Mouse (Mus musculus) kidney, embryonic 15.5 days (tissue): ENCODE results near the gene Tspyl3. TPM values are rescaled to one million over a fixed set of nuclear protein-coding genes. Genes with fewer than 3 reads are reported as not detected.
"Not testable (repeated sequence)": the region's sequence is repeated elsewhere in the genome, so short reads cannot be mapped to it uniquely, and the experiment has no call there.

Experiments
- ATAC-seq: fragments of 200-750 bp; cut with Nextera tagmentation; replicated peaks from 2 replicates; pipeline ENCODE4 v1.8.0; 2017; ENCODE audit warnings: moderate TSS enrichment; ENCODE audit not compliant: low FRiP score
- H3K27ac ChIP-seq: fragments of 300-500 bp; sonication (generic); 2 replicates; pipeline ENCODE4 v1.5.1; 2015; ENCODE audit warnings: mild to moderate bottlenecking, inconsistent platforms
- H3K27me3 ChIP-seq: fragments of 300-500 bp; sonication (generic); 2 replicates; pipeline ENCODE4 v1.6.1; 2015; ENCODE audit warnings: inconsistent platforms
- H3K36me3 ChIP-seq: fragments of 300-500 bp; sonication (generic); 2 replicates; pipeline ENCODE4 v1.6.1; 2015; ENCODE audit warnings: inconsistent platforms
- H3K4me1 ChIP-seq: fragments of 300-500 bp; sonication (generic); 2 replicates; pipeline ENCODE4 v1.6.1; 2015; ENCODE audit warnings: inconsistent platforms
- H3K4me2 ChIP-seq: fragments of 300-500 bp; sonication (generic); 2 replicates; pipeline ENCODE4 v1.6.1; 2015; ENCODE audit warnings: moderate library complexity, mild to moderate bottlenecking, inconsistent platforms
- H3K4me3 ChIP-seq: fragments of 300-500 bp; sonication (generic); replicated peaks from 2 replicates; pipeline ENCODE4 v1.5.1; 2015; ENCODE audit warnings: mild to moderate bottlenecking, inconsistent platforms
- H3K9ac ChIP-seq: fragments of 300-500 bp; sonication (generic); 2 replicates; pipeline ENCODE4 v1.6.1; 2015; ENCODE audit warnings: mild to moderate bottlenecking, inconsistent platforms
- H3K9me3 ChIP-seq: fragments of 300-500 bp; sonication (generic); replicated peaks from 2 replicates; pipeline ENCODE4 v1.6.1; 2016; ENCODE audit warnings: inconsistent platforms
- WGBS: fragments of 180-500 bp; shearing (Covaris S2); methylation state at CpG from one replicate; pipeline ENCODE4 v1.1.7; 2015; ENCODE audit warnings: mixed read lengths; 5-methylcytosine and 5-hydroxymethylcytosine counted together
- polyA plus RNA-seq: library from polyadenylated mRNA; unstranded; fragments of >200 nt; fragmentation: Nextera tagmentation; extraction: Ambion mirVana; gene quantifications from 2 replicates; pipeline ENCODE4 v1.2.1, GENCODE M21; 2015

Tspyl3 gene
- polyA plus RNA-seq, result 10.3 and 12.2 TPM in 2 replicates

DNA sequence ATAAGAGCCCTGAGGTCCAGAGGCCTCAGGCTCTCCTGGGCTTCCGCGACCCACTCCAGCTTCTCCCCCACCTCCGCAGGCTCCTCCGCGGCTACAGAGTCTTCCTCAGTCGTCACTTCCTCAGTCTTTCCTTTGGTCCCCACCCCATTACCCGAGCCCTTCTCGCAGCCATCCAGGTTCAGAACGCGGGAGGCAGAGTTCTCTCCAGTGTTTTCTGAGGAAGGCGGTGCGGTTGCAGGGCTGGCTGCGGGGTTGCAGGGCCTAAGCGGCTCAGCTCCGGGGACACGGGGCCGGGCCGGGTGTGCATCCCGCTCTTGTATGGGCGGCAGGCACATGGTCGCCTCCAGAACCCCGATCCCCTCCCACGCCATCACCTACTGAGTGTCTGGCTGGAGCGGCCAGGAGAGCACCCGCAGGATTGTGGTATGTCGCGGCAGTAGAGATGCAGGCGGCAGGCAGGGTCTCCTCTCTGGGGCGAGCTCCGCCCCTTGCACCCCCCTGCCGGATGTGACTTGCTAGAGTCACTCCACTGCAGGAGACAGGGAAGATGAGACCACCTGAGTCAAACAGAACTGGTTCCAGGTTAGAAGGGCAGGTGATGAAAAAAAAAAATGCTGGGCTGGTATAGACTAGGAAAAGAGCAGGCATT lies at the start of gene Tspyl3:
TSS of gene Tspyl3 (minus strand) at position 496 of the 649 bp plus-strand sequence.
- H3K9ac ChIP-seq, result peak within 1 kb of the TSS; percentile 73
- no peaks in the 10 kb centered on the region for H3K27me3 ChIP-seq
- peak; percentile 58 for ATAC-seq
- peak within 1 kb of the TSS; percentile 87 for H3K4me2 ChIP-seq
- H3K4me3 ChIP-seq, result peak within 1 kb of the TSS; percentile 66
- H3K4me1 ChIP-seq, result peaks cover 13% of the 10 kb centered on the region
- peaks cover 25% of the 10 kb centered on the region for H3K36me3 ChIP-seq
- H3K27ac ChIP-seq, result peak within 1 kb of the TSS; percentile 79
- H3K9me3 ChIP-seq, result no peaks in the 10 kb centered on the region
- WGBS, result under 1% methylated on average over 31 of the region's 31 CpGs

DNA sequence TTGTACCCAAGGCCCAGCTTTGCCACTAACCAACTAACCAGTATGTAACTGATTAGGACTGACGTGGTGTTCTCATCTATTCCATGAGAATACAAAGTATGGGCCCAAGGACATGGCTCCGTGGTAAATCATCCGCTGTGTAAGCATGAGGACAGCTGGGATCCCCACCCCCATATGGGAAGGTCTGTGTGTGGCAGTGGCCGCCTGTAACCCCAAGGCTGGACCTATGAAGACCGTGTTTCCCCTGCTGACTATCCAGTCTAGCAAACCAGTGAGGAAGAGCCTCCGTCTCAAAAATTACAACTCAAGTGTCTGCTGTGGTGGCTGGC lies 49.6 kb upstream of the Tspyl3 start:
- no peak overlapping the region for H3K27ac ChIP-seq
- no peaks in the 10 kb centered on the region for H3K36me3 ChIP-seq
- 75% methylated on average over 6 of the region's 6 CpGs for WGBS
- no peak overlapping the region for H3K4me2 ChIP-seq
- H3K27me3 ChIP-seq, result no peaks in the 10 kb centered on the region
- no peak overlapping the region for H3K4me3 ChIP-seq
- ATAC-seq, result no peak
- H3K9me3 ChIP-seq, result no peaks in the 10 kb centered on the region
- H3K9ac ChIP-seq, result no peak overlapping the region
- H3K4me1 ChIP-seq, result peaks cover 4% of the 10 kb centered on the region; the same call in 1 of the 2 replicates

DNA sequence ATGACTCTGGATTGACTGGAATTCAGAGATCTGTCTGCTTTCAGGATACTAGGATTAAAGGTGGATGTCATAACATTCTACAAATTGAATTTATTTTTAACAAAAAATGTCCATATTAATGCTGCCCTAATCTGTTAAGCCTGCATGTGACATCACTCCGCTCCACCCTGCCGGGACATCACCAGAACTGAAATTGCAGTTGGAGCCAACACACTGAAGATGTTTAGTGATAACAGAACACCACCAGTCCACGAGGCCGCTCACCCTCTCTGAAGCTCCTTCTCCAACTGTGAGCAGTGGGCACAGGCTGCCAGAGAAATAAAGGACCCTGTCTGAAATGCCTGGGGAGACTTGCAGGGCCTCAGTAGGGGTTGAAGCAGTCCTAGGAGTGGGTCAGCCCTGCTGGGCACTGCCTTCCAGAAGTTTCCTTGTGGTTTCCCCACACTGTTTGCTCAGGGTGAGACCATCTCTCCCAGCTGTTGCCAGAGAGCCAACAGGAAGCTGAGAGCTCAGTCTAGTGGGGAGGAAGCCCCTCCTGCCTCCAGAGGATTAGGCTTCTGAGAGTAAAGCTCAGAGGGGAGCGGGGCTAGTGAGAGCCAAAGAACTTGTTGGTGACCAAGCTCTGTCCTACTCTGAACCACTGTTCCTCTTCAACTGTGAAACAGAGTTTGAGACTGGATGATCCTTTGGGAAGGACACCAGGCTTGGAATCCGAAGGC lies 49.1 kb upstream of the Tspyl3 start:
- H3K36me3 ChIP-seq, ATAC-seq, H3K9me3 ChIP-seq, H3K4me2 ChIP-seq, H3K4me1 ChIP-seq, H3K27ac ChIP-seq, H3K4me3 ChIP-seq, H3K9ac ChIP-seq, H3K27me3 ChIP-seq: not testable (repeated sequence)
- 77% methylated on average over 6 of the region's 6 CpGs for WGBS

DNA sequence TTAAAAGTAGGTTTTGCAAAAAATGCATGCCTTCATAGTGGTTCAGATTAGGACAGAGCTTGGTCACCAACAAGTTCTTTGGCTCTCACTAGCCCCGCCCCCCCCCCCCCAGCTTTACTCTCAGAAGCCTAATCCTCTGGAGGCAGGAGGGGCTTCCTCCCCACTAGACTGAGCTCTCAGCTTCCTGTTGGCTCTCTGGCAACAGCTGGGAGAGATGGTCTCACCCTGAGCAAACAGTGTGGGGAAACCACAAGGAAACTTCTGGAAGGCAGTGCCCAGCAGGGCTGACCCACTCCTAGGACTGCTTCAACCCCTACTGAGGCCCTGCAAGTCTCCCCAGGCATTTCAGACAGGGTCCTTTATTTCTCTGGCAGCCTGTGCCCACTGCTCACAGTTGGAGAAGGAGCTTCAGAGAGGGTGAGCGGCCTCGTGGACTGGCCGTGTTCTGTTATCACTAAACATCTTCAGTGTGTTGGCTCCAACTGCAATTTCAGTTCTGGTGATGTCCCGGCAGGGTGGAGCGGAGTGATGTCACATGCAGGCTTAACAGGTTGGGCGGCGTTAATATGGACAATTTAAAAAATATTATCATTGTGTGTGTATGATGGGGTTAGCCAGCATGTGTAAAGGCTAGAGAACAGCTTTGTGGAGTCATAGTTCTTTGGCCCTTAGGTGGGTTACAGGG lies 45.1 kb upstream of the Tspyl3 start:
- not testable (repeated sequence) for ATAC-seq, H3K4me1 ChIP-seq, H3K27ac ChIP-seq

DNA sequence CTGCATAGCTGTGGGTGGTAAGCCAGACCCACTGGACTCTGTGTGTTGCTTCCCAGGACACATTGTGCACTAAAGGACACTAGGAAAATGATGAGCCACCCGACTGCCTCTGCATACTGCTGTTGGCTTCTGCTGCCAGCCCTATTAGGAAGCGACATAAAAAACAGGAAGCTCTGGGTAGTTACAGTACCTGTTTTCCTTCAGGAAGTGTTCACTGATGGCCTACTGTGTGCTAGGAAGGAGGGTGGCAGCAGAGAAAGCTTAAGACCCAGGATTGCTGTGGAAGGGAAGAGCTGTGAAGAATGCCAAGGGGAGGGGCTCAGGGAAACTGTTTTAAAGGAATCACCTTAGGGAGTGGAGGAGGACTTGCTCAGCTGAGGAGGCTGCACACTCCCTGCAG lies 42.1 kb upstream of the Tspyl3 start:
- ATAC-seq, result no peak
- Histone ChIP-seq H3K9ac (no peak overlapping the region), H3K4me1 (no peaks in the 10 kb centered on the region), H3K9me3 (no peaks in the 10 kb centered on the region), H3K27ac (no peak overlapping the region), H3K36me3 (peaks cover 51% of the 10 kb centered on the region), H3K27me3 (no peaks in the 10 kb centered on the region), H3K4me3 (no peak overlapping the region), H3K4me2 (no peak overlapping the region)
- WGBS, result 83% methylated on average over 2 of the region's 2 CpGs

More for the DNA sequence above, 45.1 kb upstream of the Tspyl3 start:
- not testable (repeated sequence) for H3K27me3 ChIP-seq, H3K4me3 ChIP-seq, H3K9me3 ChIP-seq, H3K4me2 ChIP-seq, H3K9ac ChIP-seq
- 75% methylated on average over 8 of the region's 8 CpGs for WGBS
- peaks cover 22% of the 10 kb centered on the region for H3K36me3 ChIP-seq

DNA sequence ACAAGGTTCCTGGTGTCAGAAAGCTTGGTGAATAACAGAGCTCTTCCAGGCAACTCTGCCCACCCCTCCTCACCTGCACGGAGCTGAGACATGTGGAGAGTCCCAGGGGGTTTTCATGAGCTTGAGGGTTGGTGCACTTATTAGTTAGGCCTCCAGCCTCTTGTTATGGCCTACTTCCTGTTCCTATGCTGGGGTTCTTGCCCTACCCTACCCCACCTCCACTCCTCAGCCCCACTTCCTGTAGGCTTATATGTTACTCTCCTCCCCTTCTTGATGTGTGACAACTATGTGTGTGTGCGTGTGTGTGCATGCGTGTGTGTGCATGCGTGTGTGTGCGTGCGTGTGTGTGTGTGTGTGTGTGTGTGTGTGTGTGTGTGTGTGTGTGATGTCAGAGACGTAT lies 37.8 kb upstream of the Tspyl3 start:
- H3K36me3 ChIP-seq, result peaks cover 73% of the 10 kb centered on the region
- no peaks in the 10 kb centered on the region for H3K9me3 ChIP-seq
- ATAC-seq, result no peak
- H3K4me1 ChIP-seq, result peaks cover 6% of the 10 kb centered on the region
- no peak overlapping the region for H3K27ac ChIP-seq
- 90% methylated on average over 7 of the region's 7 CpGs for WGBS
- H3K4me3 ChIP-seq, result no peak overlapping the region
- no peak overlapping the region for H3K9ac ChIP-seq
- H3K27me3 ChIP-seq, result no peaks in the 10 kb centered on the region
- no peak overlapping the region for H3K4me2 ChIP-seq

DNA sequence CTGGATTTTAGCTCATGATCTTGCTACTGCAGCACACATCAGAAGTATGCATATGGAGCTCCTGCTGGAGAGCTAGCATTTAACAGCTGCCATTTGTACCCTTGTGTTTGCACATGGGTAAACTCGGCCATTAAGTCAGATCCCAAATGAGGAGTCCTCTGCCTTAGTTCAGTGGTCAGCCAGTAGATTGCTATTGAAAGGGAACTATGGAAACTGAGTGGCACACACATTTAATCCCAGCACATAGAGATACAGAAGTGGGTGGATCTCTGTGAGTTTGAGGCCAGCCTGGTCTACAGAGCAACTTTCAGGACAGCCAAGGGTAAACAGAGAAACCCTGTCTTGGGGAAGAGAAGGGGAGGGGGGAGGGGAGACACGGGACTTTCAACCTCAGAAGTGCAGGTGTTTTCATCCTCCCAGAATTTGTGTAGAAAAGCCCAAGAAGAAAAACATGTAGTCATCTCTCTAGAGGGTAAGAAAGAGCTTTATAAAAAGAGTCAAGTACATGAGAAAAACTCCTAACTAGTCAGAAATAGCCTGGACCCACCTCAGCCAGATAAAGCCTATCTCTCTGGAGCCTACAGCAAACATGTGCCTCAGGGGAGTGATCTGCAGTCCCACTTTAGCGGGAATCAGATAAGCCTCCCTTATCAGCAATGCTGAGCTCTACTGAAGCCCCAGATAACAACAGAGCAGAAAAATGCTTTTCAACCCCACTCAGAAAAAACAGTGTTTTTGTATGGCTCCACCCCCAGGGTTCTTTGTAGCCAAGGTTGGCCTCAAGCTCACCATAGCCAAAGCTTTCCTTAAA lies 34.8 kb upstream of the Tspyl3 start:
- Histone ChIP-seq H3K4me1 (peaks cover 6% of the 10 kb centered on the region), H3K9me3 (no peaks in the 10 kb centered on the region), H3K9ac (no peak overlapping the region), H3K36me3 (peaks cover 48% of the 10 kb centered on the region), H3K27me3 (no peaks in the 10 kb centered on the region), H3K4me3 (no peak overlapping the region), H3K27ac (peak overlapping the region; percentile 38; the same call in 1 of the 2 replicates), H3K4me2 (no peak overlapping the region)
- WGBS, result 57% methylated on average over 3 of the region's 3 CpGs
- ATAC-seq, result no peak

DNA sequence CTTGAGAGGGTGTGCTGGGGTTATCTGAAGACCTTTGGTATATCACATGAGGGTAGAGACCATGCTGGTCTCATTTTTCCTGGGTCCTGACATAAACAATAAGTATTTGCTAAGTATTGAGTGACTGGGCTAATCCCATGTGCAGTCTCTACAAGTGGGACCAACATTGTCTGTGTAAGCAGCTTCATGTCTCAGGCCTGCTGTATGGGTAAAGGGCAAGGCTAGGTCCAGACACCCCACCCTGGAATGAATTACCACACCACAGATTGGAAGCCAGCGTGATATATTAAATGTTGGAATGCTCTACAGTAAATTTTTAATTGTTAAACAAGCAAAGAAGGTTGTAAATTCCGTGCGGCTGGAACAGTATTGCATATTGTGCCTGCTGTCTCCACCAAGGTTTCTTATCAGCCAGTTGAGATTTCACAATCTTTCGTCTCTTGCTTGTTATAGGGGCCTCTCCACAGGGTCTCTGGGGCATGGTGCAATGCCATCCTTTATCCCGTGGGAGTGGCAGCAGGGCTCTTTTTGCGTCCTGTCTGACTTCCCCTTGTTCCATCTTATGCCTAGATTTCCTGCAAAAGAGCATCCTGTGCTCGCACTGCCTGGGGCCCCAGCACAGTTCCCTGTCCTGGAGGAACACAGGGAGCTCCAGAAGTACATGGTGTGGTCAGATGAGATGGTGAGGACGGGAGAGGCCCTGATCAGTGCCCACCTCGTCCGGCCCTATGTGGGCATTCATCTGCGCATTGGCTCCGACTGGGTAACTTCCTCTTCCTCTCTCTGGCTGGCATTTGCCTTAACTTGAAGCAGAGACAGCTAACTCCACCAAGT lies 34.0 kb upstream of the Tspyl3 start:
- Histone ChIP-seq H3K4me3 (no peak overlapping the region), H3K9ac (no peak overlapping the region), H3K27ac (peak overlapping the region; percentile 38; the same call in 1 of the 2 replicates), H3K27me3 (no peaks in the 10 kb centered on the region), H3K9me3 (no peaks in the 10 kb centered on the region), H3K36me3 (peaks cover 42% of the 10 kb centered on the region), H3K4me2 (no peak overlapping the region), H3K4me1 (peaks cover 6% of the 10 kb centered on the region)
- no peak for ATAC-seq
- WGBS, result 67% methylated on average over 12 of the region's 12 CpGs

DNA sequence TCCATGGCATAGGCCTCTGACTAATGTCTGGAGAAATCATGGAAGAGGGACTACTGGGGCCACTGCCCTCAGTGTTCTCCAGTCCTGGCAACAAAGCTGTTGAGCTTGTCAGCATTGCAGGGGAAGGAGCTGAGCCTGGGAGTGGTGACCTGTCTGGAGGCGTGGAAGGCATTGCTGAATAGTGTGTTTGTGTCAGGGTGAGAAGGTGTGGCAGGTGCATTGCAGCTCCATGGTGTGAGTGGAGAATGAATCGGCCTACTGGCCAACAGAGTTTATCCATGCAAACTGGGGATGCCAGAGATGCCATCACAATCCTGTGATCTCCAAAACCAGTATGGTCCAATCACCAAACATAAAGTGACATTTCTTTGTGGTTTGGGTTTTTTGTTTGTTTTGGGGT lies 31.4 kb upstream of the Tspyl3 start:
- Histone ChIP-seq H3K36me3 (peaks cover 40% of the 10 kb centered on the region), H3K9ac (no peak overlapping the region), H3K4me1 (peaks cover 6% of the 10 kb centered on the region), H3K9me3 (no peaks in the 10 kb centered on the region), H3K27me3 (no peaks in the 10 kb centered on the region), H3K4me2 (no peak overlapping the region), H3K27ac (no peak overlapping the region), H3K4me3 (no peak overlapping the region)
- 87% methylated on average over 2 of the region's 2 CpGs for WGBS
- ATAC-seq, result no peak

DNA sequence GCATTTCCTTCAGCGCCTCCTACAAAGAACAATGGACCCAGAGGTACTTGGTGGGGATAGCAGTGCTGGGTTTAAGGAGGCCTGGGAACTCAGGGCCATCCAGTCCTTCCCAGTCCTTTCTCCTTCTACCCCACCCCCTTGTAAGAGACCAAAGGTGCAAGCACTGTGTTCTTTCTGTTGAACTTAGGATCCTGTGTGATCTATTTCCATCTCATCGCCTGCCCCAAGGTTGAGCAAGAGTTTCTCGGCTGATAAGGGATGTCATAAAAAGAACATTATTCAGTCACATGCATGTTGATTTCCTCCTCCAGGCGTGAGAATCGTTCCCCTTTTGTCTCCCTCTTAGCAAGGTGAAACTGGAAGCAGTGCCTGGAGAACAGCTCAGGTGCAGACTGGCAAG lies 24.5 kb upstream of the Tspyl3 start:
- Histone ChIP-seq H3K27ac (no peak overlapping the region), H3K4me1 (no peaks in the 10 kb centered on the region), H3K9me3 (no peaks in the 10 kb centered on the region), H3K27me3 (no peaks in the 10 kb centered on the region), H3K4me3 (no peak overlapping the region), H3K36me3 (peaks cover 76% of the 10 kb centered on the region), H3K4me2 (no peak overlapping the region), H3K9ac (no peak overlapping the region)
- no peak for ATAC-seq
- 90% methylated on average over 5 of the region's 5 CpGs for WGBS

DNA sequence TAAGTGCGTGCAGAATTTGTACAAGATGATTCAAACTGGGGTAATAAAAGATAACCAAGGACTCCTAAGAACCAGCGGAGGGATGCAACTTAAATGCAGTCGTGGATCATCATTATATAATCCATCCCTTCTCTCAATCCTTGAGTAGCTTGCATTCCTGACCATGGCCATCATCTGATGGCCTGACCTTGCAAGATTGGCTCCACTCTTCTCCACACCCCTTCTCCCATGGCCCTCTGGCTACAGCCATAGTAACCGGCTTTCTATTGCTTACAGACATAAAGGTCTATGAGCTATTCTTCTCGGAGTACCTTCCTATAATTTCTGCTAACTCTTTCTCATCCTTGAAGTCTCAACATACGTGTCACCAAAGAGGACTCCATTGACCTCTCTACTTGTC lies 16.9 kb upstream of the Tspyl3 start:
- WGBS, result 56% methylated on average over 6 of the region's 6 CpGs
- peak overlapping the region; percentile 95; the same call in 1 of the 2 replicates for H3K27ac ChIP-seq
- H3K36me3 ChIP-seq, result peaks cover 32% of the 10 kb centered on the region
- no peaks in the 10 kb centered on the region for H3K27me3 ChIP-seq
- H3K4me2 ChIP-seq, result peak overlapping the region; percentile 80
- H3K9ac ChIP-seq, result peak overlapping the region; percentile 100
- H3K4me1 ChIP-seq, result peaks cover 43% of the 10 kb centered on the region
- no peak for ATAC-seq
- H3K4me3 ChIP-seq, result peak overlapping the region; percentile 99
- no peaks in the 10 kb centered on the region for H3K9me3 ChIP-seq
